Mouse (Mus musculus): ENCODE measurements around the gene Pars2. TPM values are rescaled to one million over a fixed set of nuclear protein-coding genes. Genes with fewer than 3 reads are reported as not detected.

Gene Pars2
- total RNA-seq, 1 experiment from 2014 or later, result 7.7 TPM

DNA sequence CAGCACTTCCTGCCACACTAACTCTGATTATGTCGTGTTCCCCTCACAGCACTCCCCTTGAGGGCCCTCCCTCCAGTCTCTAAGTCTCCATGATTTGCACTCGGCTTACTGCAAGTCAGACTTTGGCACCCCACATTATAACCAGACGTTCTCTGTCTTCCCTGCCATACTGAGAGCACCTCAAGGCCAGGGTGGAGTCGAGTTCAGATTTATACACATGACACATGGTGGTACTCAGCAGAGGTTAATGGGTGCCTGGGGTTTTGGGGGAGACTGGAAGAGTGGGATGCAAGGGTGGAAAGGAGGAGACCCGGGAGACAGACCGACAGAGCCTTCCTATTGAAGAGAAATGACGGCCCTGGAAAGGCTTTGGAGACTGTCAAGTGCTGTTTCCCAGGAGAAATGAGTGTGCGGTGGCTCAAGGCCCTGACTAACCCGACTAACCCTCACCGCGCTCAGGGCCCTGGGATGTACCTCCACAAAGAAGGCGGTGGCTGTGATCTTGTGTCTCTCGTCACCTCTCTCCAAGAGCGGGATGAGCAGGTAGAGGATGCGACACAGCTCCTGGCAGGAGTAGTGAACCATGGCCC lies 43.1 kb downstream of the Pars2 start:
- ATAC-seq (replicated peaks; ENCODE audit: low read depth, poor library complexity, severe bottlenecking), result no peak

DNA sequence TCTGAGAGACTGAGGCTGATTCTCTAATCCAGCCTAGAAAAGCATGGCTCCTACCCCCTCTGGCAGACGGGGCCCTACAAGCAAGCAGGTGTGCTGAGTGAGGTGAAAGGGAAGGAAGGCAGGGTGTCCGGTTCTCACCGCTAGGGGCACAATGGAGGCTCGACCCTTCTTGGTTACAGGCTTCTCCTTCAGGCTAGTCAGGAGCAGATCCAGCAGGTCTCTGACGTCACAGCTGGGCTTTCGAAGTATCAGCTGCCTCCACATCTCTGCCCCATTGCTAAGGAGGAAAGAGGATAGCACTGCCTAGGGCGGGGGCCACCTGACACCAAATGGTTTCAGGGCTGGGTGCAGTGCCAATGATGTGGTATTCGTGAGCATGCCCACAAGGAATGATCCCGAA lies 49.1 kb downstream of the Pars2 start:
- peak; percentile 85 for ATAC-seq (replicated peaks; ENCODE audit: low read depth, poor library complexity, severe bottlenecking)

DNA sequence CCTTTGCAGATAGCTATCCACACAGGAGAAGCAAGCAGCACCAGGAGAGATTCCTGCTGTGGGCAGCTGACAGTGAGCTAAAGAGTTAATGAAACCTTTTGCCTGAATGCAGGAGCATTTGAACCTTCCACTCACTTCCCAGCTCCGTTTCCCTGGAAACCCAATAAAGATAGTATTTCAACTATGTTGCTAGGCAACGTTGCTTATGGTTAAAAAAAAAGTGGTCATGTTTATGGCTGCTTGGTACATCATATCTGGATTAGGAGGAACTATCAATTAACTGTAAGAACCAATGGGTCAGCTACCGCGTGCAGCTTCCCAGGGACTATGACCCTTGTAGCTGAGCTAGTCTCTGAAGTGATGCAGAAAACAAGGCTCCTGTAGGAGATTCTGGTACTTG lies 49.9 kb downstream of the Pars2 start:
- ATAC-seq (replicated peaks; ENCODE audit: low read depth, poor library complexity, severe bottlenecking), result no peak

DNA sequence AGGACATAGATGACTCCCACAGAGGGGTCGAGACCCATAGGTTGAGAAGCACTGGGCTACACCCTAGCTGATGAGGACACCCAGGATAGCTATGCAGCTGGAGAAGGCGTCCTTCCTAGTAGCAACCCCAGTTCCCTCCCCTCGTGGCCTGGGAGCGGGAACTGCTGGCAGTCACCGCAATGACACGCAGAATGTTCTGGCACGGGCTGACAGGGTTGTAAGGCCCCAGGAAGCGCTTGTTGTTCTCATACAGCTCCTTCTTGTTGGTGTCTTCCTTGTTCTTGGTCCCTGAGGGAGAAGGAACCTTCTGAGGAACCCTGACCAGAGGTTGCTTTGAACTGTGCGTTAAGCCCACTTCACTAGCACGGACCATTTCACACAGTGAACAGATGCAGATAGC lies 53.1 kb downstream of the Pars2 start:
- ATAC-seq (replicated peaks; ENCODE audit: low read depth, poor library complexity, severe bottlenecking), result no peak

DNA sequence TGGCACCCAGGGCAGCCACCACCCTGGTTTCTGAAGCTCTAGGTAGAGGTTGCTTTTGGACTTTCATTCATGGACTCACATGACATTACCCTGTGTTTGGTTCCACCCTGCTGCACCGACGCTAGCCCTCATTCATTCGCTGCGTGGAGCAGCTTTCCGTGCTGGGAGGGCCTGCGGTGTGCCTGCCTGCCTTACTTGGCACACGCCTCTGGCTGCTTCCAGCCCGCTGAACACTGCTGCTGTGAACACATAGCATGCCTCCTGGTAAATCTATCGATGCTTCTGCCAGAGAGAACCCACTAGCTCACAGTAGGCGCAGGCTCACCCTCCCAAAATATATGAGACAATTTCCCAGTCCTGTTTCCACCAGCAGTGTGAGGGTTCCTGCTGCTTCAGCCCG lies 53.5 kb downstream of the Pars2 start:
- ATAC-seq (replicated peaks; ENCODE audit: low read depth, poor library complexity, severe bottlenecking), result no peak

Other genes with a start within 250 kb of the Pars2 start
- gene Pcsk9, start 186.7 kb upstream of the Pars2 start, total RNA-seq (2017), result not detected in 2 replicates
- not detected in 2 replicates for gene Bsnd, start 158.8 kb upstream of the Pars2 start, total RNA-seq (2017)
- gene Dhcr24, start 90.0 kb upstream of the Pars2 start, total RNA-seq (2017), result 12.6 and 15.8 TPM in 2 replicates
- not detected in 2 replicates for gene Lexm, start 33.8 kb upstream of the Pars2 start, total RNA-seq (2017)
- gene Ttc22, start 28.6 kb upstream of the Pars2 start, total RNA-seq (2017), result not detected in 2 replicates
- gene Ttc4, start 27.9 kb downstream of the Pars2 start, total RNA-seq (2017), result 33.4 and 43.4 TPM in 2 replicates
- gene Mroh7, start 79.9 kb downstream of the Pars2 start, total RNA-seq (2017), result not detected in 2 replicates
- not detected in 2 replicates for gene Fam151a, start 82.8 kb downstream of the Pars2 start, total RNA-seq (2017)
- 2.0 and 3.4 TPM in 2 replicates for gene Acot11, start 153.9 kb downstream of the Pars2 start, total RNA-seq (2017)

All from common myeloid progenitor, adult 5-6 weeks (primary cell).